Mouse (Mus musculus) thymus, postnatal 0 days (tissue): ENCODE data around the gene Gm45062. TPM values are rescaled to one million over a fixed set of nuclear protein-coding genes. Genes with fewer than 3 reads are reported as not detected.
"Not testable (repeated sequence)": the region's sequence is repeated elsewhere in the genome, so short reads cannot be mapped to it uniquely, and the experiment has no call there.

Source experiments
- DNase-seq: peaks from one replicate; pipeline ENCODE4 v3.0.0-alpha.2; 2015; ENCODE audit warnings: low spot score
- polyA plus RNA-seq: library from polyadenylated mRNA; unstranded; fragments of >200 nt; fragmentation: Nextera tagmentation; extraction: Ambion mirVana; gene quantifications from 2 replicates; pipeline ENCODE4 v1.2.1, GENCODE M21; 2015

Gm45062 gene
- polyA plus RNA-seq, 1 experiment from 2014 or later, result 27.6 TPM

- DNase-seq, result peak; percentile 63
Observed at GRCm38 (mm10) chr6:8312554-8312953, 53.3 kb downstream of the Gm45062 start.

- no peak for DNase-seq
Observed at GRCm38 (mm10) chr6:8316201-8316600, 57.0 kb downstream of the Gm45062 start.

- DNase-seq, result no peak
Observed at GRCm38 (mm10) chr6:8319591-8319990, 60.3 kb downstream of the Gm45062 start.

- DNase-seq, result not testable (repeated sequence)
Observed at GRCm38 (mm10) chr6:8331496-8331895, 72.2 kb downstream of the Gm45062 start.

- no peak for DNase-seq
Observed at GRCm38 (mm10) chr6:8333380-8333779, 74.1 kb downstream of the Gm45062 start.

GRCm38 (mm10) chr6:8336487-8337390, 77.5 kb downstream of the Gm45062 start:
- no peak for DNase-seq

- no peak for DNase-seq
Observed at GRCm38 (mm10) chr6:8339453-8339852, 80.2 kb downstream of the Gm45062 start.

- DNase-seq, result no peak
Observed at GRCm38 (mm10) chr6:8343271-8343670, 84.0 kb downstream of the Gm45062 start.

GRCm38 (mm10) chr6:8345219-8345856, 86.1 kb downstream of the Gm45062 start:
- peak; percentile 55 for DNase-seq

GRCm38 (mm10) chr6:8347154-8347553, 87.9 kb downstream of the Gm45062 start:
- no peak for DNase-seq

- DNase-seq, result no peak
Observed at GRCm38 (mm10) chr6:8348344-8348743, 89.1 kb downstream of the Gm45062 start.

- DNase-seq, result no peak
Observed at GRCm38 (mm10) chr6:8349060-8349670, 89.9 kb downstream of the Gm45062 start.

GRCm38 (mm10) chr6:8351507-8351906, 92.3 kb downstream of the Gm45062 start:
- no peak for DNase-seq

GRCm38 (mm10) chr6:8352533-8353168, 93.4 kb downstream of the Gm45062 start:
- DNase-seq, result no peak

GRCm38 (mm10) chr6:8353461-8353860, 94.2 kb downstream of the Gm45062 start:
- no peak for DNase-seq

GRCm38 (mm10) chr6:8354846-8355245, 95.6 kb downstream of the Gm45062 start:
- peak; percentile 40 for DNase-seq

GRCm38 (mm10) chr6:8358232-8358631, 99.0 kb downstream of the Gm45062 start:
- no peak for DNase-seq

- DNase-seq, result no peak
Observed at GRCm38 (mm10) chr6:8358782-8359181, 99.5 kb downstream of the Gm45062 start.

- no peak for DNase-seq
Observed at GRCm38 (mm10) chr6:8360805-8361204, 101.6 kb downstream of the Gm45062 start.

- DNase-seq, result peak; percentile 7
Observed at GRCm38 (mm10) chr6:8364033-8364756, 104.9 kb downstream of the Gm45062 start.

GRCm38 (mm10) chr6:8364757-8365150, 105.5 kb downstream of the Gm45062 start:
- peak; percentile 53 for DNase-seq
